Mouse (Mus musculus) embryonic facial prominence, embryonic 13.5 days (tissue): ENCODE results near the gene Ccdc57. TPM values are rescaled to one million over a fixed set of nuclear protein-coding genes. Genes with fewer than 3 reads are reported as not detected.

Experiments
- ATAC-seq: fragments of 200-750 bp; cut with Nextera tagmentation; 2 replicates; pipeline ENCODE4 v1.8.0; 2017; ENCODE audit warnings: low read depth; ENCODE audit not compliant: insufficient number of reproducible peaks, insufficient read depth, low FRiP score, low TSS enrichment
- H3K27ac ChIP-seq: fragments of 300-500 bp; sonication (generic); 2 replicates; pipeline ENCODE4 v1.5.1; 2015; ENCODE audit warnings: moderate library complexity, mild to moderate bottlenecking, inconsistent platforms
- H3K27me3 ChIP-seq: fragments of 300-500 bp; sonication (generic); 2 replicates; pipeline ENCODE4 v1.6.1; 2015; ENCODE audit warnings: mild to moderate bottlenecking, inconsistent platforms
- H3K36me3 ChIP-seq: fragments of 300-500 bp; sonication (generic); 2 replicates; pipeline ENCODE4 v1.6.1; 2015; ENCODE audit warnings: mild to moderate bottlenecking, inconsistent platforms
- H3K4me1 ChIP-seq: fragments of 300-500 bp; sonication (generic); 2 replicates; pipeline ENCODE4 v1.6.1; 2015; ENCODE audit warnings: inconsistent platforms
- H3K4me2 ChIP-seq: fragments of 300-500 bp; sonication (generic); 2 replicates; pipeline ENCODE4 v1.6.1; 2015; ENCODE audit warnings: moderate library complexity, mild to moderate bottlenecking, inconsistent platforms
- H3K4me3 ChIP-seq: fragments of 300-500 bp; sonication (generic); 2 replicates; pipeline ENCODE4 v1.5.1; 2015; ENCODE audit warnings: mild to moderate bottlenecking, inconsistent platforms
- H3K9ac ChIP-seq: fragments of 300-500 bp; sonication (generic); 2 replicates; pipeline ENCODE4 v1.6.1; 2015; ENCODE audit warnings: mild to moderate bottlenecking, inconsistent platforms
- H3K9me3 ChIP-seq: fragments of 300-500 bp; sonication (generic); 2 replicates; pipeline ENCODE4 v1.6.1; 2016; ENCODE audit warnings: inconsistent platforms
- WGBS: fragments of 180-500 bp; shearing (Covaris S2); methylation state at CpG from one replicate; pipeline ENCODE4 v1.1.7; 2015; ENCODE audit warnings: mixed read lengths; 5-methylcytosine and 5-hydroxymethylcytosine counted together
- polyA plus RNA-seq: library from polyadenylated mRNA; unstranded; fragments of >200 nt; fragmentation: Nextera tagmentation; extraction: Ambion mirVana; gene quantifications from 2 replicates; pipeline ENCODE4 v1.2.1, GENCODE M21; 2015

Ccdc57 gene
- polyA plus RNA-seq, 1 experiment from 2014 or later, result 6.1 TPM

DNA sequence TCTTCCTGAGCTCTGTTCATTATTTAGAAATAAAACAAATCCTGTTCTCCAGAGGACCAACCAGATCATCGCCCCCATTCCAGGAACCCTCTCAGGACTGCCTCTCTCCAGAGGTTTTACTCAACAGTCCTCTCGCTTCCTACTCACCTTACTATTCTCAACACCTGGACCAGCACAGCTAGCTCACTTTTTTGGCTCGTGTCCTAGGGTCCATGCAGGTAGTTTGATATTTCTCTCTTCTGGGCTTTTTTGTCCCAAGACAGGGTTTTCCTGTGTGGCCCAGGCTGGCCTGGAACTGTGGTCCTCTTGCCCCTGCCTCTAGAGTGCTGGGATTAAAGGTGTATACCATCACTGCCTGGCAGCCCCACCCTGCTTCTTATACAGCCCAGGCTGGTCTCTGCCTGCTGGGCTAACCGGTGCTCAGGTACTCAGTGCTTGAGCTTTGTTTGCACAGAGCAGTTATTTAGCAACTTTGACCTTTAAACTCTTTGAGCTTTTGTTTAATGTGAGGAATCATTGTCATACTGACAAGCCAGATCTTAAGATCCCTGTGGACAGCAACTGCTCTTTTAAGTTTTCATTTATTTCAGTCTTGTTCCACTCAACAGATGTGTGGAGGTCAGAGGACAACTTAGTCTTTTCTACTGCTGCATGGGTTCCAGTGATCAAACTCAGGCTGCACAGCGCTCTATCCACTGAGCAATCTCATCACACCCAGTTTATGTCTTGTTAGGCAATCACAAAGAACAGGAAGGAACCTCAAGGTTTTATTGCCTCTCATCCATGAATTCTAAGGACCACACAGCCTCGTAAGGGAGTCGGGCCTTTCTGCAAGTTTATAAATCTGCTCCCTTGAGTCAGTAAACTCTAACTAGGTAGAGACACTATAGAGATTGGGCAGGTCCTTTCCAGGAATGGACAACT lies 127.0 kb downstream of the Ccdc57 start:
- Histone ChIP-seq H3K4me1 (no peaks in the 10 kb centered on the region), H3K9me3 (no peaks in the 10 kb centered on the region), H3K27ac (no peak overlapping the region), H3K36me3 (peaks cover 59% of the 10 kb centered on the region), H3K4me3 (no peak overlapping the region), H3K27me3 (no peaks in the 10 kb centered on the region), H3K9ac (no peak overlapping the region), H3K4me2 (no peak overlapping the region)
- 89% methylated on average over 7 of the region's 7 CpGs for WGBS
- no peak for ATAC-seq

GRCm38 (mm10) chr11:120804769-120805168 lies 127.9 kb downstream of the Ccdc57 start:
- Histone ChIP-seq H3K4me3 (no peak overlapping the region), H3K27ac (no peak overlapping the region), H3K4me1 (peaks cover 6% of the 10 kb centered on the region; the same call in 1 of the 2 replicates), H3K4me2 (no peak overlapping the region), H3K36me3 (peaks cover 50% of the 10 kb centered on the region), H3K27me3 (no peaks in the 10 kb centered on the region), H3K9me3 (no peaks in the 10 kb centered on the region), H3K9ac (no peak overlapping the region)
- no peak for ATAC-seq
- WGBS, result 68% methylated on average over 4 of the region's 4 CpGs

- no peak overlapping the region for H3K27ac ChIP-seq
- H3K4me1 ChIP-seq, result peaks cover 7% of the 10 kb centered on the region; the same call in 1 of the 2 replicates
- no peak overlapping the region for H3K9ac ChIP-seq
- H3K4me3 ChIP-seq, result no peak overlapping the region
- no peak overlapping the region for H3K4me2 ChIP-seq
- 78% methylated on average over 7 of the region's 7 CpGs for whole genome bisulfite sequencing
- no peak for ATAC-seq
- H3K36me3 ChIP-seq, result peaks cover 45% of the 10 kb centered on the region
- no peaks in the 10 kb centered on the region for H3K27me3 ChIP-seq
- no peaks in the 10 kb centered on the region for H3K9me3 ChIP-seq
Measured at GRCm38 (mm10) chr11:120804274-120804673, 128.4 kb downstream of the Ccdc57 start.

DNA sequence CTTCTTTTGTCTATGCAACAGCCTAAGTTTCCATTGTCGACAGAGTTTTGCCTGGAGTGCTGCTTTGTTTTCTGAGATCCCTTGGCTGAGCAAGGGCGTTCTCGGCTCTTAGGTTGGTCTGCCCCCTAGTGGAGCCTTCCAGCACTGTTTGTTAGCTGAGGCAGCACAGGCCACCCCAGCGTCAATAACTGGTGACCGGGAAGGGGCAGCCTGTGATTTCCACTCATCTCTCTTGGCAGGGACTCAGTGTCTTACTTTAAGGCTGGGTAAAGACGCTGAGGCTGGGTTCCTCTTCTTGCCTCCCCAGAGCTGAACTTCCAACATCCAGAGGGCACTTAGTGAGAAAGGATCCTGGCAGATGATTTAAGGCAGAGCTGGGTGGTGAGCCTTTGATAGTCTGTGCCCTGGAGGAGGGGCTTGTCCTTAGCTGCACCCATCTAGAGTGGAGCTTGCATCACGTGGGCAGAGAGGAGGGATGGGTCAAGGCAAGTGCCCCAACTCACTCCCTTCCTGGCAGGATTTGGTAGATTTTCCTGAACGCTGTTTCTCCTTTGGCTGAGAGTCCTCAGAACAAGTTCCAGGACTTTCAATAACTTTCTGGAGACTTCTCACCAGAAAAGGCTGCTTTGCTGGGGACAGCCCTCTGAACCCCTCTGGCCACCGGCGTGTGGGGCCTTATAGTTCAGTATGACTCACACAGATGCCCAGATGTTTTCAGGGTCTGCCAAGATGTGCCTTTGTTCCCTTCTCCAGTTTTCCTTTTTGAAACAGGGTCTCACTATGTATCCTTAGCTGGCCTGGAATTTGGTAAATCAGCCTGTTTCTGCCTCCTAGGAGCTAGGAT lies 132.4 kb downstream of the Ccdc57 start:
- Histone ChIP-seq H3K27ac (peak overlapping the region; percentile 76), H3K27me3 (no peaks in the 10 kb centered on the region), H3K4me1 (peaks cover 16% of the 10 kb centered on the region), H3K4me3 (0 out of 2 replicates have a peak overlapping the region, but pooled peaks have one; percentile 2), H3K9me3 (no peaks in the 10 kb centered on the region), H3K4me2 (0 out of 2 replicates have a peak overlapping the region, but pooled peaks have one; percentile 27), H3K9ac (peak overlapping the region; percentile 40; the same call in 1 of the 2 replicates), H3K36me3 (peaks cover 5% of the 10 kb centered on the region)
- WGBS, result 10% methylated on average over 10 of the region's 10 CpGs
- ATAC-seq, result peak; percentile 73; the same call in 1 of the 2 replicates

- Histone ChIP-seq H3K4me3 (no peak overlapping the region), H3K4me2 (0 out of 2 replicates have a peak overlapping the region, but pooled peaks have one; percentile 27), H3K9ac (no peak overlapping the region), H3K36me3 (peaks cover 5% of the 10 kb centered on the region), H3K27me3 (no peaks in the 10 kb centered on the region), H3K9me3 (no peaks in the 10 kb centered on the region), H3K4me1 (peaks cover 25% of the 10 kb centered on the region), H3K27ac (peak overlapping the region; percentile 76)
- 63% methylated on average over 6 of the region's 6 CpGs for WGBS
- ATAC-seq, result no peak
Measured at GRCm38 (mm10) chr11:120799316-120799890, 133.3 kb downstream of the Ccdc57 start.

GRCm38 (mm10) chr11:120798244-120798643 lies 134.4 kb downstream of the Ccdc57 start:
- no peak for ATAC-seq
- Histone ChIP-seq H3K9ac (no peak overlapping the region), H3K36me3 (peaks cover 16% of the 10 kb centered on the region), H3K4me3 (no peak overlapping the region), H3K27me3 (no peaks in the 10 kb centered on the region), H3K27ac (no peak overlapping the region), H3K4me1 (peaks cover 25% of the 10 kb centered on the region), H3K4me2 (no peak overlapping the region), H3K9me3 (no peaks in the 10 kb centered on the region)
- 82% methylated on average over 3 of the region's 3 CpGs for WGBS

GRCm38 (mm10) chr11:120796614-120796946 lies 136.1 kb downstream of the Ccdc57 start:
- no peaks in the 10 kb centered on the region for H3K9me3 ChIP-seq
- H3K36me3 ChIP-seq, result peaks cover 33% of the 10 kb centered on the region
- peak overlapping the region; percentile 96 for H3K9ac ChIP-seq
- no peaks in the 10 kb centered on the region for H3K27me3 ChIP-seq
- peak overlapping the region; percentile 99 for H3K4me2 ChIP-seq
- peak overlapping the region; percentile 68 for H3K27ac ChIP-seq
- H3K4me1 ChIP-seq, result peaks cover 25% of the 10 kb centered on the region
- WGBS, result 31% methylated on average over 8 of the region's 8 CpGs
- peak overlapping the region; percentile 91 for H3K4me3 ChIP-seq
- no peak for ATAC-seq

- peak within 1 kb of the TSS; percentile 91 for H3K4me3 ChIP-seq
- 3% methylated on average over 59 of the region's 59 CpGs for WGBS
Measured at GRCm38 (mm10) chr11:120795756-120796613, 136.7 kb downstream of the Ccdc57 start, which contains the start of gene Dus1l. Gene Dus1l (minus strand): TSS chr11:120796403.

DNA sequence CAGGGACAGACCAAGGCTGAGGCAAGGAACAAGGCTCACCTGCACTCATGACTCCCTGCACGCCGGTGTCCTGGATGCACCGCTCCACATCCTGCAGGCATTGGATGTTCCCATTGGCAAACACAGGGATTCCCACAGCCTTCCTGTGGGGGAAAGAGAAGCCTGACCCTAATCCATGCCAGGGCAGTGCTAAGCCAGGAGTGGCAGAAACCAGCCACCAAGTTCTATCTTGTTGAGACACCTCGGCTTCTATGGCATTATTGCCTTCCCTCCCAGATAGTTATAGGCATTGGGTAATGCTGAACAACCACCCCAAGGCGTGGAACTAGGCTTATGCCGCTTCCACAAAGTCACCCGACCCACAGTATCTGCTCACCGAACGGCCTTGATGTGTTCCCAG lies 140.0 kb downstream of the Ccdc57 start:
- Histone ChIP-seq H3K9ac (no peak overlapping the region), H3K27me3 (no peaks in the 10 kb centered on the region), H3K4me3 (no peak overlapping the region), H3K36me3 (peaks cover 70% of the 10 kb centered on the region), H3K4me1 (peaks cover 18% of the 10 kb centered on the region), H3K27ac (no peak overlapping the region), H3K4me2 (no peak overlapping the region), H3K9me3 (no peaks in the 10 kb centered on the region)
- ATAC-seq, result no peak
- WGBS, result 92% methylated on average over 9 of the region's 9 CpGs

More at GRCm38 (mm10) chr11:120795756-120796613, 136.7 kb downstream of the Ccdc57 start, which contains the start of gene Dus1l:
- peak within 1 kb of the TSS; percentile 68 for H3K27ac ChIP-seq
- H3K36me3 ChIP-seq, result peaks cover 39% of the 10 kb centered on the region
- no peaks in the 10 kb centered on the region for H3K9me3 ChIP-seq
- H3K9ac ChIP-seq, result peak within 1 kb of the TSS; percentile 96
- H3K4me2 ChIP-seq, result peak within 1 kb of the TSS; percentile 99
- ATAC-seq, result peak; percentile 74
- no peaks in the 10 kb centered on the region for H3K27me3 ChIP-seq
- H3K4me1 ChIP-seq, result peaks cover 25% of the 10 kb centered on the region

DNA sequence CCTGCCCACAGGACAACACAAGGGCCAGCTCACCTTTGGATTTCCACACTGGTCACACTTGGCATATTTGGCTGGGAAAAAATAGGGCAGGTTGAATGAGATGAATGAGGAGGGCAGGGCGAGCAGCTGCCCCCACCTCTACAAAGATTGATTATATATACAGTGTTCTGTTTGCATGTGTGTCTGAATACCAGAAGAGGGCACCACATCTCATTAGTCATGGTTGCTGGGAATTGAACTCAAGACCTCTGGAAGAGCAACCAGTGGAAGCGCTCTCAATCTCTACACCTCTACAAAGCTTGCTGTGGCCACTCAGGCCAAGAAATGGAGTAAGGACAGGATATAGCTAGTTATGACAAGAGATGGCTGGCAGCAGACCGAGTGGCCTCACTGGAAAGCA lies 142.9 kb downstream of the Ccdc57 start:
- no peaks in the 10 kb centered on the region for H3K9me3 ChIP-seq

More for the DNA sequence above, 142.9 kb downstream of the Ccdc57 start:
- H3K9ac ChIP-seq, result no peak overlapping the region
- 85% methylated on average over 3 of the region's 3 CpGs for WGBS
- H3K4me1 ChIP-seq, result peaks cover 15% of the 10 kb centered on the region
- no peak overlapping the region for H3K4me3 ChIP-seq
- H3K27me3 ChIP-seq, result no peaks in the 10 kb centered on the region
- peaks cover 89% of the 10 kb centered on the region for H3K36me3 ChIP-seq
- no peak overlapping the region for H3K27ac ChIP-seq
- H3K4me2 ChIP-seq, result no peak overlapping the region
- ATAC-seq, result no peak
